8 mouse cellular contexts compared by ENCODE assay signal in genomic region chr10:99265011-99265694, GRCm38 (mm10). TPM values are rescaled to one million over a fixed set of nuclear protein-coding genes. Genes with fewer than 3 reads are reported as not detected.
A peak's percentile ranks its signal among the peaks of the same experiment; 100 is the strongest.
DNase-seq lines count a peak whose midpoint lies in the region; ATAC-seq lines count a peak whose summit lies in the region.

No protein-coding gene starts in this region.

- H3K36me3 ChIP-seq in heart, embryonic 13.5 days = peaks cover 21% of the 10 kb centered on the region
- peaks cover 10% of the 10 kb centered on the region for H3K36me3 ChIP-seq in midbrain, embryonic 10.5 days

- peak overlapping the region; percentile 89 for H3K4me2 ChIP-seq in heart, embryonic 13.5 days

- peak overlapping the region; percentile 97 for H3K27ac ChIP-seq in heart, embryonic 13.5 days (replicated peaks)
- H3K27ac ChIP-seq in midbrain, embryonic 10.5 days (replicated peaks) = peak overlapping the region; percentile 98

- DNase-seq in heart, adult 18-20 months = peak; percentile 62 to 83
- no peak for DNase-seq in heart, postnatal 14 days
- peak; percentile 43 for DNase-seq in brain, adult 2 months (ENCODE audit: low read depth, low spot score)
- DNase-seq in kidney, postnatal 25 days = peak; percentile 43 to 60
- peak; percentile 37 for DNase-seq in midbrain, embryonic 10.5 days (ENCODE audit: low spot score)
- no peak for DNase-seq in testis, postnatal 14 days (ENCODE audit: low spot score)
- no peak for DNase-seq in natural killer cell, adult 2 months (ENCODE audit: low spot score in 2 of 2)

- H3K9me3 ChIP-seq in heart, embryonic 13.5 days = no peaks in the 10 kb centered on the region
- H3K9me3 ChIP-seq in midbrain, embryonic 10.5 days (replicated peaks) = no peaks in the 10 kb centered on the region

- 3% methylated on average over 7 of the region's 7 CpGs for WGBS in heart, embryonic 13.5 days
- 1% methylated on average over 7 of the region's 7 CpGs for WGBS in midbrain, embryonic 10.5 days

- H3K27me3 ChIP-seq in heart, embryonic 13.5 days (replicated peaks) = no peaks in the 10 kb centered on the region
- peaks cover 56% of the 10 kb centered on the region for H3K27me3 ChIP-seq in midbrain, embryonic 10.5 days (ENCODE audit: low read depth, poor library complexity, severe bottlenecking)

- peak overlapping the region; percentile 98 for H3K9ac ChIP-seq in heart, embryonic 13.5 days

- H3K4me1 ChIP-seq in heart, embryonic 13.5 days = peaks cover 49% of the 10 kb centered on the region
- peaks cover 82% of the 10 kb centered on the region for H3K4me1 ChIP-seq in midbrain, embryonic 10.5 days

- H3K4me3 ChIP-seq in heart, embryonic 13.5 days = peak overlapping the region; percentile 95
- peak overlapping the region; percentile 74 for H3K4me3 ChIP-seq in midbrain, embryonic 10.5 days

- intact Hi-C loops in heart, postnatal 14 days (cut with DNase I) = loop anchor here (2.0 kb wide), 3 partner anchors 144 to 312 kb away; no protein-coding TSS in a partner anchor

- ATAC-seq in heart, embryonic 13.5 days (ENCODE audit: extremely low read depth, insufficient number of reproducible peaks, low FRiP score, low TSS enrichment) = no peak

RNA-seq across cellular contexts. Expression of gene Dusp6, which starts 2.1 kb away (rescaled TPM):
- total RNA-seq in heart, adult 18-20 months (2021) = 10 to 100 TPM; 14.0 to 16.0 TPM
- 10 to 100 TPM; 20.9 to 26.1 TPM for total RNA-seq in heart, postnatal 14 days (2021)
- polyA plus RNA-seq in heart, embryonic 13.5 days (2015; fragmentation: Nextera tagmentation; extraction: Ambion mirVana) = 39.4 and 40.6 TPM in 2 replicates
- polyA plus RNA-seq in midbrain, embryonic 10.5 days (2016; fragmentation: Nextera tagmentation; extraction: Ambion mirVana) = 52.1 and 66.0 TPM in 2 replicates

Comparison
In these comparisons a context has a peak if more than half of its experiments do, and no peak if none do; other contexts are left out.
1. DNase-seq: peak in heart, adult 18-20 months (2 of 2), brain, adult 2 months (single experiment), kidney, postnatal 25 days (2 of 2) and midbrain, embryonic 10.5 days (single experiment); none in heart, postnatal 14 days (0 of 2), testis, postnatal 14 days (single experiment) and natural killer cell, adult 2 months (0 of 2).